Mouse (Mus musculus): ENCODE data around the gene Il17rb.

The Il17rb gene

GRCm38 (mm10) chr14:30015008-30015407 is 6.3 kb upstream of the Il17rb start:
- no peak for DNase-seq

- DNase-seq: no peak
These were observed 5.8 kb upstream of the Il17rb start for GRCm38 (mm10) chr14:30014487-30014886.

- peak; percentile 49 to 67 for DNase-seq
These were observed 3.3 kb upstream of the Il17rb start for GRCm38 (mm10) chr14:30011886-30012560.

GRCm38 (mm10) chr14:30009864-30010560 is 1.3 kb upstream of the Il17rb start:
- peak; percentile 81 to 87 for DNase-seq

GRCm38 (mm10) chr14:29999475-29999811 is 9.3 kb downstream of the Il17rb start:
- no peak for DNase-seq

- DNase-seq: no peak
These were observed 9.8 kb downstream of the Il17rb start for GRCm38 (mm10) chr14:29998747-29999474.

GRCm38 (mm10) chr14:29997345-29997744 is 11.4 kb downstream of the Il17rb start:
- no peak for DNase-seq

- peak in 1 of 2 experiments; percentile 39 for DNase-seq
These were observed 12.5 kb downstream of the Il17rb start for GRCm38 (mm10) chr14:29996000-29996751.

- DNase-seq: no peak
These were observed 13.7 kb downstream of the Il17rb start for GRCm38 (mm10) chr14:29994976-29995375.

- no peak for DNase-seq
These were observed 20.4 kb downstream of the Il17rb start for GRCm38 (mm10) chr14:29988337-29988736.

- DNase-seq: no peak
These were observed 21.0 kb downstream of the Il17rb start for GRCm38 (mm10) chr14:29987739-29988138.

GRCm38 (mm10) chr14:29987276-29987675 is 21.4 kb downstream of the Il17rb start:
- DNase-seq: no peak

GRCm38 (mm10) chr14:29986096-29986495 is 22.6 kb downstream of the Il17rb start:
- DNase-seq: no peak

- peak; percentile 49 to 60 for DNase-seq
These were observed 28.1 kb downstream of the Il17rb start for GRCm38 (mm10) chr14:29980447-29981205.

- DNase-seq: peak; percentile 96 to 97
These were observed 30.2 kb downstream of the Il17rb start, which contains the start of gene Actr8 for GRCm38 (mm10) chr14:29978254-29979204. Gene Actr8 (plus strand): TSS chr14:29978337.

GRCm38 (mm10) chr14:29976927-29977326 is 31.8 kb downstream of the Il17rb start:
- DNase-seq: no peak

- no peak for DNase-seq
These were observed 36.7 kb downstream of the Il17rb start for GRCm38 (mm10) chr14:29971993-29972392.

GRCm38 (mm10) chr14:29971446-29971845 is 37.2 kb downstream of the Il17rb start:
- DNase-seq: no peak

GRCm38 (mm10) chr14:29968075-29968821 is 40.4 kb downstream of the Il17rb start, which contains the start of gene Selenok:
Gene Selenok (plus strand): TSS chr14:29968308.
- peak; percentile 93 to 95 for DNase-seq

GRCm38 (mm10) chr14:29967611-29968010 is 41.1 kb downstream of the Il17rb start:
- peak in 1 of 2 experiments; percentile 11 for DNase-seq
